Mouse (Mus musculus) midbrain, embryonic 11.5 days (tissue): Measurements from ENCODE around the gene Idh2. TPM values are rescaled to one million over a fixed set of nuclear protein-coding genes. Genes with fewer than 3 reads are reported as not detected.

Experiments used
- ATAC-seq: fragments of 200-750 bp; cut with Nextera tagmentation; 2 replicates; pipeline ENCODE4 v1.8.0; 2017; ENCODE audit warnings: moderate TSS enrichment, moderate library complexity; ENCODE audit not compliant: low FRiP score
- DNase-seq: peaks from one replicate; pipeline ENCODE4 v3.0.0; 2015; ENCODE audit warnings: low spot score; ENCODE audit errors: missing footprints
- H3K27ac ChIP-seq: fragments of 300-500 bp; sonication (generic); 2 replicates; pipeline ENCODE4 v1.5.1; 2014; ENCODE audit warnings: low read depth, low read length
- H3K27me3 ChIP-seq: fragments of 300-500 bp; sonication (generic); 2 replicates; pipeline ENCODE4 v1.6.1; 2014; ENCODE audit warnings: mild to moderate bottlenecking, low read length, moderate library complexity, mixed read lengths; ENCODE audit not compliant: control insufficient read depth, insufficient read depth
- H3K36me3 ChIP-seq: fragments of 300-500 bp; sonication (generic); 2 replicates; pipeline ENCODE4 v1.6.1; 2014; ENCODE audit warnings: mild to moderate bottlenecking, low read length, moderate library complexity, mixed read lengths; ENCODE audit not compliant: control insufficient read depth, insufficient read depth
- H3K4me1 ChIP-seq: fragments of 300-500 bp; sonication (generic); 2 replicates; pipeline ENCODE4 v1.6.1; 2014; ENCODE audit warnings: low read length; ENCODE audit not compliant: control insufficient read depth, insufficient read depth
- H3K4me2 ChIP-seq: fragments of 300-500 bp; sonication (generic); 2 replicates; pipeline ENCODE4 v1.6.1; 2014; ENCODE audit warnings: mild to moderate bottlenecking, moderate library complexity
- H3K4me3 ChIP-seq: fragments of 300-500 bp; sonication (generic); 2 replicates; pipeline ENCODE4 v1.5.1; 2014; ENCODE audit warnings: low read depth, low read length
- H3K9ac ChIP-seq: fragments of 300-500 bp; sonication (generic); 2 replicates; pipeline ENCODE4 v1.6.1; 2014; ENCODE audit warnings: low read length
- H3K9me3 ChIP-seq: fragments of 300-500 bp; sonication (generic); 2 replicates; pipeline ENCODE4 v1.6.1; 2016; ENCODE audit warnings: low read length; ENCODE audit not compliant: control insufficient read depth
- WGBS: fragments of 180-500 bp; shearing (Covaris S2); extraction: QIAGEN DNeasy Blood & Tissue Kit; methylation state at CpG from one replicate; pipeline ENCODE4 v1.1.7; 2014; 5-methylcytosine and 5-hydroxymethylcytosine counted together
- polyA plus RNA-seq: library from polyadenylated mRNA; unstranded; fragments of >200 nt; fragmentation: Nextera tagmentation; extraction: Ambion mirVana; gene quantifications from 2 replicates; pipeline ENCODE4 v1.2.1, GENCODE M21; 2014

The Idh2 gene
- polyA plus RNA-seq, 1 experiment from 2014 or later = 357 TPM

DNA sequence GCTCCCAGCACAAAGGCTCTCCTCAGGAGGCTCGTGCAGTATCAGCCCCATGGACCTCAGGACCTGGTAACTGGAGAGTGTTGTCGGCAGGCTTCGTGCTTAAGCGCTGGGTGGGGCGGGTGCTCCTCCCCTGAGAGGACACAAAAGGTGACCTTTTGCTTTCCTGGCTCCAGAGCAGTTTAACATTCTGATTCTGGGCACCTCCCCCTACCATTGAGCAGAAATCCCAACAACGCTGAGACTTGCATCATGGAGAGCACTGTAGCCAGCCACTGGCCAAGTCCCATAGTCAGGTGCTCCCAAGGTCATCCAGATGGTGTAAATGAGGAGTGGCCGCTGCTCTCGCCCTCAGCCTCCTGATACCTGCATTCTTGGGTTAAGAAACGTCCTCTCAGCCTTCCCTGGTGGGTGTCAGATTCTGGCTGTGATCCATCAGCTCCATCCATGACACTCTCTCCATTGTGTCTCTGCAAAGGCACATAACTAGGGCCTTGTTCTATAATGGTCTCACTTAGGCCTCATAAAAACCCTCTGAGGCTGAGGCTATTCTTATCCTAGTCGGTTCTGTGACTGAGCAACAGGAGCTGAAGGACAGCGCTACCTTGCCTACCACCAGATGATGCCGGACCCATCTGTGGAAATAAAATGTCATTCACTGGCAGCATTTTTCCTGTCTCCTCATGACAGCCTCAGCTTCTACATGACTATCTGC is 15.3 kb upstream of the Idh2 start:
- Histone ChIP-seq H3K4me2 (no peak overlapping the region), H3K36me3 (no peaks in the 10 kb centered on the region)

DNA sequence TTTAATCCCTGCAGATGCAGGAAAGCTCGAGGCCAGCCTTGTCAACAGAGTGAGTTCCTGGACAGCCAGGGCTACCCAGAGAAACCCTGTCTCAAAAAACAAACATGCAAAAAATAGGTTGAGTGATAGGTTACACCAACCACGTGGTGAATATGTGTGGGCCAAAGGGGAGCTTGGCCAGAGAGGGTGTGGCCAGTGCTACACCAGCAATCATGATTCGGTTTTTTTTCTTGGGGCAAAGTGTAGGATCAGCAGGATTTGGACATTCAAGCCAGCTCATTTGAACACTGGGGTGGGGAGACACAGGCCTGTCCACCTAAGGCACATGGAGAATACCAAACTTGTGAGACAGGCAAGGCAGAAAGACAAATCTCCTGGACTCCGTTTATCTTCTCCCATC is 14.1 kb upstream of the Idh2 start:
- H3K4me3 ChIP-seq = no peak overlapping the region
- DNase-seq = no peak
- no peak overlapping the region for H3K9ac ChIP-seq
- no peak overlapping the region for H3K27ac ChIP-seq
- 72% methylated on average over 4 of the region's 4 CpGs for WGBS
- H3K9me3 ChIP-seq = no peaks in the 10 kb centered on the region
- ATAC-seq = no peak
- no peaks in the 10 kb centered on the region for H3K27me3 ChIP-seq
- no peak overlapping the region for H3K4me2 ChIP-seq
- H3K36me3 ChIP-seq = no peaks in the 10 kb centered on the region
- H3K4me1 ChIP-seq = no peaks in the 10 kb centered on the region

More for the DNA sequence above, 15.3 kb upstream of the Idh2 start:
- Histone ChIP-seq H3K4me1 (no peaks in the 10 kb centered on the region), H3K27ac (no peak overlapping the region), H3K9ac (no peak overlapping the region), H3K27me3 (no peaks in the 10 kb centered on the region), H3K9me3 (no peaks in the 10 kb centered on the region), H3K4me3 (no peak overlapping the region)
- no peak for DNase-seq
- no peak for ATAC-seq
- 48% methylated on average over 12 of the region's 12 CpGs for WGBS

- Histone ChIP-seq H3K36me3 (no peaks in the 10 kb centered on the region), H3K27ac (no peak overlapping the region), H3K27me3 (no peaks in the 10 kb centered on the region), H3K4me2 (no peak overlapping the region), H3K4me3 (no peak overlapping the region), H3K4me1 (no peaks in the 10 kb centered on the region), H3K9ac (no peak overlapping the region), H3K9me3 (no peaks in the 10 kb centered on the region)
- 92% methylated on average over 2 of the region's 2 CpGs for WGBS
- ATAC-seq (no peak), DNase-seq (no peak)
Observed at GRCm38 (mm10) chr7:80123672-80124071, 8.5 kb upstream of the Idh2 start.

- Histone ChIP-seq H3K4me2 (no peak overlapping the region), H3K9me3 (no peaks in the 10 kb centered on the region), H3K27ac (no peak overlapping the region), H3K27me3 (no peaks in the 10 kb centered on the region), H3K4me1 (no peaks in the 10 kb centered on the region), H3K4me3 (no peak overlapping the region), H3K36me3 (no peaks in the 10 kb centered on the region), H3K9ac (no peak overlapping the region)
- 66% methylated on average over 4 of the region's 4 CpGs for WGBS
- ATAC-seq = no peak
- no peak for DNase-seq
Observed at GRCm38 (mm10) chr7:80123115-80123514, 7.9 kb upstream of the Idh2 start.

DNA sequence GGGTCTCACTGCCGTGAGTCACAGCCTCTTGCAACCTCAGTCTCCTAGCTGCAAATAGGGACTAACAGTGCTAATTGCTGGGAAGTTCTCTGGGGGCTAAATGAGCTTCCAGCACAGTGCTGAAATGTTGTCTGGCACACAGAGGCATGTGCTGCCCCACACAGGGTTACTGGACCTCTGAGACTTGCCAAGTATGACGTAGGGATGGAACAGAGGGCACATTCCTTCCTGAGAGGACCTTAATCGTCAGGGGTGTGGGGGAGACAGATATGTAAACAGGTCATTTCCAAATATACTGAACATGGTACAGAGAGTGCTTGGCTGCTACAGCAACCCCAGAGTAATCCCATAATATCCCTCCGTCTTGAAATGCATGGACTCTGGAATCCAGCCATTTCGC is 5.9 kb upstream of the Idh2 start:
- no peak overlapping the region for H3K9ac ChIP-seq
- WGBS = 85% methylated on average over 5 of the region's 5 CpGs
- H3K4me3 ChIP-seq = no peak overlapping the region
- ATAC-seq (no peak), DNase-seq (no peak)
- H3K27me3 ChIP-seq = no peaks in the 10 kb centered on the region; the same call in 1 of the 2 replicates
- H3K27ac ChIP-seq = no peak overlapping the region
- no peak overlapping the region for H3K4me2 ChIP-seq
- H3K4me1 ChIP-seq = no peaks in the 10 kb centered on the region
- no peaks in the 10 kb centered on the region for H3K36me3 ChIP-seq
- no peaks in the 10 kb centered on the region for H3K9me3 ChIP-seq

DNA sequence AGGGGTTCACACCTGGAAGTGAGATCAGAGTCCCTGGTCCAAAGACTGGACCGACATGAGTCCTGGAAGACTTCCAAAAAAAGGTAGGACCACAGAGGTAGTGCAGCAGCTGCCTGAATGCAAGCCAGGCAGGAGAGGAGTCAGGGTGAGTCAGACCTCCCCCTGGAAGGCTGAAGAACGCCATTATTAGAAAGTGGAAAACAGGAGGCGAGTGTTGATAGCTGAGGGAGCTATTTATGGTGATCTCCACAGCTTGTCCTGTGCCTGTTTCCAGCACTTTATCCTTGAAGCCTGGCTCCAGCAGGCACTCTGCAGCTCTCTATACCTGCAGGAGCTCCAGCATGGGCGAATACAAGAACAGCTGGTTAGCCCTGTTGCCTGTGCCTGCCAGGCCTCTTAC is 4.0 kb upstream of the Idh2 start:
- H3K9ac ChIP-seq = no peak overlapping the region
- no peaks in the 10 kb centered on the region for H3K36me3 ChIP-seq
- ATAC-seq (no peak), DNase-seq (no peak)
- no peaks in the 10 kb centered on the region for H3K9me3 ChIP-seq
- H3K4me1 ChIP-seq = peaks cover 7% of the 10 kb centered on the region; the same call in 1 of the 2 replicates
- WGBS = 77% methylated on average over 4 of the region's 4 CpGs
- H3K27me3 ChIP-seq = no peaks in the 10 kb centered on the region; the same call in 1 of the 2 replicates
- no peak overlapping the region for H3K4me3 ChIP-seq
- no peak overlapping the region for H3K27ac ChIP-seq
- H3K4me2 ChIP-seq = no peak overlapping the region

- Histone ChIP-seq H3K9ac (peak overlapping the region; percentile 96), H3K4me3 (peak overlapping the region; percentile 94; the same call in 1 of the 2 replicates), H3K27me3 (no peaks in the 10 kb centered on the region; the same call in 1 of the 2 replicates), H3K27ac (no peak overlapping the region), H3K36me3 (no peaks in the 10 kb centered on the region), H3K4me2 (peak overlapping the region; percentile 72), H3K9me3 (no peaks in the 10 kb centered on the region), H3K4me1 (peaks cover 21% of the 10 kb centered on the region)
- DNase-seq = no peak
- ATAC-seq = no peak
- 74% methylated on average over 2 of the region's 2 CpGs for WGBS
Observed at GRCm38 (mm10) chr7:80116158-80116557, 966 bp upstream of the Idh2 start.

DNA sequence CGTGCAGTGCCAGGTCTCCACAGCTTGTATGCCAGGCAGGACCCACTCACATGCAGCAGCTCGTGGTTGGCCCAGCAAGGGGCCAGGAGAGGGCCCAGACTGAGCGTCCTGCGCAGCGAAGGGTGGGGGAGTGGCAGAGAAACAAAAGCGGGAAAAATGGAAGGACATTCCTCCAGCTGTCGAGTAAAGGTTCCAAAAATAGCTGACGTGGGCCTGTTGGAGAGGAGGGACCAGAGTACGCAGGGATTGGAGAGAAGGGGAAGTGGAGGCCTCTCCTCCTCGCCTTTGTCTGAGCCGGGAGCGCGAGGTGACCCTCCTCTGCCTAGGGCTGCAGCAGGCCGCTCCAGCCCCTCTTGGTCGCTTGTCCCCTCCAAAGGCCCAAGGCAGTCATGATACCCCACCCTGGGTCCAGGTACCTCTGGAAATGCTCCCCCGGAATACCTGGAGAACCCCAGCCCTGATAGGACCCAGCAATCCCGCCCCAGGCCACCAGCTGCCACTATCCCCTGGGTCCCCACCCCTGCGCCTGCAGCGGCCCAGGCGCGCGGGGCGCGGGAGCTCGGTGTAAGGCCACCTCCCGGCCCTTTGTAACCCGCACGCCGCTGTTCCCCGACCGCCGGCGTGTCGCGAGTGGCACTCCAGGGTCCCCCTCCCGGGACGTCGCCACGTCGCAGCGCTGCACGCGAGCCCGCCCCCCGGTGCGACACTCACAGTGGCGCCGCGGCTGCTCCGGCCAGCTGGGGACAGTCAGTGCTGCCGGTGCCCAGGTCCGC is 555 bp downstream of the Idh2 start:
- Histone ChIP-seq H3K36me3 (no peaks in the 10 kb centered on the region), H3K4me3 (peak overlapping the region; percentile 94), H3K4me2 (peak overlapping the region; percentile 72), H3K9me3 (no peaks in the 10 kb centered on the region), H3K27ac (peak overlapping the region; percentile 84), H3K9ac (peak overlapping the region; percentile 96), H3K27me3 (no peaks in the 10 kb centered on the region; the same call in 1 of the 2 replicates), H3K4me1 (peaks cover 21% of the 10 kb centered on the region)
- DNase-seq = peak; percentile 98
- ATAC-seq = peak; percentile 82
- WGBS = under 1% methylated on average over 51 of the region's 52 CpGs

DNA sequence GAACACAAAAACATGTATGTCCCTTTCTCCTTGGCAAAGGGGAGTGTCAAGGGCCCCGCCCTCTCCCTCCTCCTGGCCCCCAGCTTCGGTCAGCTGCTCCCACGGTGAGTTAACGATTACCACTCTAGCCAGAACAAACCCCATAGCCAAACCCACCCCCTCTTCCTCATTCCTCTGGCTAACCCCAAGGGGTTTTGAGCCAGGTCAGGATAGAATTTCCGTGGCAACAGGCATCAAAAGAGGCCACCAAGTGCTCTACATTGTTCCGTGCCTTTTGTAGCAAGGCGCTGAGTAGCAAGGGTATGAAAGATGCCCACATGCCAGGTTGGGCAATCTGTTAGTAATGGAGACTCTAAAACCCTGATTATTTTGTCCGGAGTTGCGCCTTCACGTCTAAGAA is 1.2 kb downstream of the Idh2 start:
- peaks cover 21% of the 10 kb centered on the region for H3K4me1 ChIP-seq
- H3K4me3 ChIP-seq = peak overlapping the region; percentile 94
- no peaks in the 10 kb centered on the region for H3K9me3 ChIP-seq
- H3K9ac ChIP-seq = peak overlapping the region; percentile 96
- H3K27ac ChIP-seq = peak overlapping the region; percentile 84
- H3K27me3 ChIP-seq = no peaks in the 10 kb centered on the region; the same call in 1 of the 2 replicates
- no peaks in the 10 kb centered on the region for H3K36me3 ChIP-seq
- peak overlapping the region; percentile 72 for H3K4me2 ChIP-seq
- ATAC-seq = 0 out of 2 replicates have a peak, but pooled peaks have one; percentile 4
- WGBS = 11% methylated on average over 10 of the region's 10 CpGs
- DNase-seq = no peak
